In genomic region chr11:102438212-102439092, GRCm38 (mm10) we compare ENCODE assay signal across 8 mouse cellular contexts. TPM values are rescaled to one million over a fixed set of nuclear protein-coding genes. Genes with fewer than 3 reads are reported as not detected.
A peak's percentile ranks its signal among the peaks of the same experiment; 100 is the strongest.
DNase-seq lines count a peak whose midpoint lies in the region; ATAC-seq and TF ChIP-seq lines count a peak whose summit lies in the region.

No protein-coding gene starts in this region.

- DNase-seq in CD4-positive helper T cell, adult 2 months (ENCODE audit: low read depth, low spot score) = peak; percentile 58
- DNase-seq in adrenal gland, postnatal 25 days = peak; percentile 90
- DNase-seq in kidney, postnatal 4 days = peak; percentile 96
- peak; percentile 79 for DNase-seq in lung, adult 2 months
- DNase-seq in urinary bladder, postnatal 14 days (ENCODE audit: low spot score) = peak; percentile 86

- 10% methylated on average over 68 of the region's 77 CpGs for WGBS in embryonic facial prominence, embryonic 13.5 days
- 16% methylated on average over 77 of the region's 77 CpGs for WGBS in heart, embryonic 15.5 days
- 33% methylated on average over 77 of the region's 77 CpGs for WGBS in lung, adult 2 months

- H3K4me2 ChIP-seq in embryonic facial prominence, embryonic 13.5 days = peak overlapping the region; percentile 74
- peak overlapping the region; percentile 94 for H3K4me2 ChIP-seq in heart, embryonic 15.5 days

- TF ChIP-seq CTCF in lung, adult 2 months (IDR thresholded peaks at IDR 0.05; ENCODE audit: insufficient read depth, low read length) = peak; percentile 18; the same call in 1 of the 2 replicates

- H3K9me3 ChIP-seq in embryonic facial prominence, embryonic 13.5 days = no peaks in the 10 kb centered on the region
- H3K9me3 ChIP-seq in heart, embryonic 15.5 days (replicated peaks) = no peaks in the 10 kb centered on the region

- no peak for TF ChIP-seq POLR2A in lung, adult 2 months (IDR thresholded peaks at IDR 0.05; ENCODE audit: borderline replicate concordance, extremely low read depth, low read depth, low read length)

- peak overlapping the region; percentile 66 for H3K9ac ChIP-seq in embryonic facial prominence, embryonic 13.5 days
- peak overlapping the region; percentile 67 for H3K9ac ChIP-seq in heart, embryonic 15.5 days

- ATAC-seq in embryonic facial prominence, embryonic 13.5 days (ENCODE audit: insufficient number of reproducible peaks, insufficient read depth, low FRiP score, low TSS enrichment, low read depth) = peak; percentile 27; the same call in 1 of the 2 replicates
- peak; percentile 56 for ATAC-seq in heart, embryonic 15.5 days (replicated peaks; ENCODE audit: insufficient number of reproducible peaks, insufficient read depth, low FRiP score, low read depth)
- ATAC-seq in neutrophil, adult 5-6 weeks (ENCODE audit: extremely low read depth, insufficient number of reproducible peaks, low FRiP score, poor library complexity, severe bottlenecking) = peak; percentile 27; the same call in 1 of the 2 replicates

- peak overlapping the region; percentile 42 for H3K4me3 ChIP-seq in embryonic facial prominence, embryonic 13.5 days
- peak overlapping the region; percentile 51 for H3K4me3 ChIP-seq in heart, embryonic 15.5 days
- peak overlapping the region; percentile 58 for H3K4me3 ChIP-seq in lung, adult 2 months (replicated peaks; ENCODE audit: extremely low read depth, low read depth, low read length)

- H3K4me1 ChIP-seq in embryonic facial prominence, embryonic 13.5 days = peaks cover 28% of the 10 kb centered on the region
- H3K4me1 ChIP-seq in heart, embryonic 15.5 days (replicated peaks) = peaks cover 46% of the 10 kb centered on the region
- no peaks in the 10 kb centered on the region for H3K4me1 ChIP-seq in lung, adult 2 months (ENCODE audit: control insufficient read depth, insufficient read depth, low read length)

- H3K36me3 ChIP-seq in embryonic facial prominence, embryonic 13.5 days = peaks cover 94% of the 10 kb centered on the region
- peaks cover 55% of the 10 kb centered on the region; the same call in 1 of the 2 replicates for H3K36me3 ChIP-seq in heart, embryonic 15.5 days

- H3K27ac ChIP-seq in embryonic facial prominence, embryonic 13.5 days = peak overlapping the region; percentile 2; the same call in 1 of the 2 replicates
- peak overlapping the region; percentile 39; the same call in 1 of the 2 replicates for H3K27ac ChIP-seq in heart, embryonic 15.5 days

- H3K27me3 ChIP-seq in embryonic facial prominence, embryonic 13.5 days = peaks cover 11% of the 10 kb centered on the region; the same call in 1 of the 2 replicates
- peaks cover 4% of the 10 kb centered on the region; the same call in 1 of the 2 replicates for H3K27me3 ChIP-seq in heart, embryonic 15.5 days

RNA-seq across cellular contexts. Expression of gene Grn, which starts 8.3 kb away (rescaled TPM):
- total RNA-seq in adrenal gland, postnatal 25 days (2021) = 198 and 230 TPM in 2 replicates
- 124 and 126 TPM in 2 replicates for polyA plus RNA-seq in embryonic facial prominence, embryonic 13.5 days (2015; fragmentation: Nextera tagmentation; extraction: Ambion mirVana)
- 198 and 242 TPM in 2 replicates for polyA plus RNA-seq in heart, embryonic 15.5 days (2015; fragmentation: Nextera tagmentation; extraction: Ambion mirVana)
- polyA plus RNA-seq in lung, adult 2 months (2012; rRNA removed) = 220 and 257 TPM in 2 replicates
- 44.9 and 45.2 TPM in 2 replicates for total RNA-seq in neutrophil, adult 5-6 weeks (2017)

RNA-seq across cellular contexts. Expression of gene Fam171a2, which starts 9.0 kb away (rescaled TPM):
- total RNA-seq in adrenal gland, postnatal 25 days (2021) = 4.3 and 8.7 TPM in 2 replicates
- 8.1 and 8.2 TPM in 2 replicates for polyA plus RNA-seq in embryonic facial prominence, embryonic 13.5 days (2015; fragmentation: Nextera tagmentation; extraction: Ambion mirVana)
- polyA plus RNA-seq in heart, embryonic 15.5 days (2015; fragmentation: Nextera tagmentation; extraction: Ambion mirVana) = 2.7 and 5.7 TPM in 2 replicates
- polyA plus RNA-seq in lung, adult 2 months (2012; rRNA removed) = 19.6 and 22.8 TPM in 2 replicates
- total RNA-seq in neutrophil, adult 5-6 weeks (2017) = not detected in 2 replicates

RNA-seq across cellular contexts. Expression of gene Slc25a39, which starts 30.7 kb away (rescaled TPM):
- 439 and 629 TPM in 2 replicates for total RNA-seq in adrenal gland, postnatal 25 days (2021)
- polyA plus RNA-seq in embryonic facial prominence, embryonic 13.5 days (2015; fragmentation: Nextera tagmentation; extraction: Ambion mirVana) = 191 and 195 TPM in 2 replicates
- polyA plus RNA-seq in heart, embryonic 15.5 days (2015; fragmentation: Nextera tagmentation; extraction: Ambion mirVana) = 293 and 321 TPM in 2 replicates
- polyA plus RNA-seq in lung, adult 2 months (2012; rRNA removed) = 258 and 290 TPM in 2 replicates
- 31.0 and 36.2 TPM in 2 replicates for total RNA-seq in neutrophil, adult 5-6 weeks (2017)

RNA-seq across cellular contexts. Expression of gene Itga2b, which starts 31.5 kb away (rescaled TPM):
- 2.2 and 4.7 TPM in 2 replicates for total RNA-seq in adrenal gland, postnatal 25 days (2021)
- polyA plus RNA-seq in embryonic facial prominence, embryonic 13.5 days (2015; fragmentation: Nextera tagmentation; extraction: Ambion mirVana) = 6.2 and 6.7 TPM in 2 replicates
- polyA plus RNA-seq in heart, embryonic 15.5 days (2015; fragmentation: Nextera tagmentation; extraction: Ambion mirVana) = 8.7 TPM in 2 replicates
- 11.4 and 14.9 TPM in 2 replicates for polyA plus RNA-seq in lung, adult 2 months (2012; rRNA removed)
- 37.8 and 42.2 TPM in 2 replicates for total RNA-seq in neutrophil, adult 5-6 weeks (2017)

RNA-seq across cellular contexts. Expression of gene Rundc3a, which starts 45.2 kb away (rescaled TPM):
- total RNA-seq in adrenal gland, postnatal 25 days (2021) = 24.4 and 39.7 TPM in 2 replicates
- polyA plus RNA-seq in embryonic facial prominence, embryonic 13.5 days (2015; fragmentation: Nextera tagmentation; extraction: Ambion mirVana) = 3.6 and 5.2 TPM in 2 replicates
- 0.64 and 2.5 TPM in 2 replicates for polyA plus RNA-seq in heart, embryonic 15.5 days (2015; fragmentation: Nextera tagmentation; extraction: Ambion mirVana)
- polyA plus RNA-seq in lung, adult 2 months (2012; rRNA removed) = 1.9 and 2.8 TPM in 2 replicates
- total RNA-seq in neutrophil, adult 5-6 weeks (2017) = 0.74 and 1.0 TPM in 2 replicates

Comparison
In these comparisons a context has a peak if more than half of its experiments do, and no peak if none do; other contexts are left out.
1. Peak in every context shown above with its lines: DNase-seq, ATAC-seq, H3K4me3 ChIP-seq and H3K27ac ChIP-seq.